Mouse (Mus musculus) lung, embryonic 16.5 days (tissue): ENCODE measurements around the gene Pfkm. TPM values are rescaled to one million over a fixed set of nuclear protein-coding genes. Genes with fewer than 3 reads are reported as not detected.

Experiments
- ATAC-seq: fragments of 200-750 bp; cut with Nextera tagmentation; 2 replicates; pipeline ENCODE4 v1.8.0; 2017; ENCODE audit warnings: low read depth, mild to moderate bottlenecking, moderate library complexity
- H3K27ac ChIP-seq: fragments of 300-500 bp; sonication (generic); 2 replicates; pipeline ENCODE4 v1.5.1; 2014; ENCODE audit warnings: mild to moderate bottlenecking, control low read depth, low read length
- H3K27me3 ChIP-seq: fragments of 300-500 bp; sonication (generic); 2 replicates; pipeline ENCODE4 v1.6.1; 2014; ENCODE audit warnings: low read depth, low read length, mixed read lengths; ENCODE audit not compliant: control insufficient read depth, insufficient read depth
- H3K36me3 ChIP-seq: fragments of 300-500 bp; sonication (generic); 2 replicates; pipeline ENCODE4 v1.6.1; 2014; ENCODE audit warnings: low read length; ENCODE audit not compliant: control insufficient read depth, insufficient read depth
- H3K4me1 ChIP-seq: fragments of 300-500 bp; sonication (generic); replicated peaks from 2 replicates; pipeline ENCODE4 v1.6.1; 2014; ENCODE audit warnings: low read length, mixed read lengths; ENCODE audit not compliant: control insufficient read depth, insufficient read depth
- H3K4me2 ChIP-seq: fragments of 300-500 bp; sonication (generic); 2 replicates; pipeline ENCODE4 v1.6.1; 2014; ENCODE audit warnings: low read depth, low read length, control low read depth
- H3K4me3 ChIP-seq: fragments of 300-500 bp; sonication (generic); 2 replicates; pipeline ENCODE4 v1.5.1; 2014; ENCODE audit warnings: mild to moderate bottlenecking, low read length, control low read depth
- H3K9ac ChIP-seq: fragments of 300-500 bp; sonication (generic); 2 replicates; pipeline ENCODE4 v1.6.1; 2014; ENCODE audit warnings: low read length, control low read depth
- H3K9me3 ChIP-seq: fragments of 300-500 bp; sonication (generic); 2 replicates; pipeline ENCODE4 v1.6.1; 2016; ENCODE audit warnings: low read length; ENCODE audit not compliant: control insufficient read depth
- WGBS: fragments of 180-500 bp; shearing (Covaris S2); extraction: QIAGEN DNeasy Blood & Tissue Kit; methylation state at CpG from one replicate; pipeline ENCODE4 v1.1.7; 2014; 5-methylcytosine and 5-hydroxymethylcytosine counted together
- polyA plus RNA-seq: library from polyadenylated mRNA; unstranded; fragments of >200 nt; fragmentation: Nextera tagmentation; extraction: Ambion mirVana; gene quantifications from 2 replicates; pipeline ENCODE4 v1.2.1, GENCODE M21; 2015

Pfkm gene
- polyA plus RNA-seq, 1 experiment from 2014 or later, result 32.2 TPM

DNA sequence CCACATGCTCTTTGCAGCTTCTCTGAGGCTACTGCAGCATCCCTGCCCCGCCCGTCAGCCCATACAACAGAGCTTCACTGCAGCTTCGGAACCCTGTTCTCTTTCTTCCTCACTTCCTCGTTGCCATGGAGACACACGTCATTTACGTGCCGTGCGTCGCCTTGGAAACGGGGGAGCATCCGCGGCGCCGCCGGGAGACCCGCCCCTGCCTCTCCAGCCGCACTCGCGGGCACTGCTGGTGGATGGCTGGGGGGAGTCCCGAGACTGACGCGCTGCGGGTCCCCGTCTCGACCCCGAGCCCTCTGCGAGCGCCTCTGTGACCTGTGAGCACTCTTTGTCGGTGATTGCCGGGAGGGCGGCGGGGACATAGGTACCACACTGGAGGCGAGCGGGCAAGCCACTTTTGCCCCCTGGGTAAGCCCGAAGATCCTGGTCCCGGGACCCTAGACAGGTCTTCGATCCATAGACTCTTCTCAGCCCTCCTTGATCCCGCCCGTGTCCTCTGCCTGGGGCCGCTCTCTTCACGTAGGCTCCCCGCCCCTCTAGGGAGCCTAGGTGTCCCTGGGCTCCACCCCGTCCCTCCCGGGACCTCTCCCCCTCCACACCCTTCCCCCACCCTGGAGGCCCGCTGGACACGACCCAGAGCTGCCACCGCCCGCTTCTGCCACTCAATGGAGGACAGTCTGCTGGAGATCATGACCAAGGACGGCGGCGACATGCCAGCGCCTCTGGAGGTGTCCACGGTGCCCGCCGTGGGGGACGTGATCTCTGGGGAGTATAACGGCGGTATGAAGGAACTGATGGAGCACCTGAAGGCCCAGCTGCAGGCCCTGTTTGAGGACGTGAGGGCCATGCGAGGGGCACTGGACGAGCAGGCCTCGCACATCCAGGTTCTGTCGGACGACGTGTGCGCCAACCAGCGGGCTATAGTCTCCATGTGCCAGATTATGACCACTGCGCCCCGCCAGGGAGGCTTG is 75.5 kb downstream of the Pfkm start:
- H3K27ac ChIP-seq, result no peak overlapping the region
- no peaks in the 10 kb centered on the region for H3K36me3 ChIP-seq
- H3K4me3 ChIP-seq, result peak overlapping the region; percentile 39
- H3K27me3 ChIP-seq, result peaks cover 73% of the 10 kb centered on the region
- H3K4me2 ChIP-seq, result peak overlapping the region; percentile 54
- 2% methylated on average over 68 of the region's 69 CpGs for WGBS
- H3K9me3 ChIP-seq, result no peaks in the 10 kb centered on the region
- ATAC-seq, result peak; percentile 79
- H3K9ac ChIP-seq, result no peak overlapping the region
- peaks cover 9% of the 10 kb centered on the region for H3K4me1 ChIP-seq

DNA sequence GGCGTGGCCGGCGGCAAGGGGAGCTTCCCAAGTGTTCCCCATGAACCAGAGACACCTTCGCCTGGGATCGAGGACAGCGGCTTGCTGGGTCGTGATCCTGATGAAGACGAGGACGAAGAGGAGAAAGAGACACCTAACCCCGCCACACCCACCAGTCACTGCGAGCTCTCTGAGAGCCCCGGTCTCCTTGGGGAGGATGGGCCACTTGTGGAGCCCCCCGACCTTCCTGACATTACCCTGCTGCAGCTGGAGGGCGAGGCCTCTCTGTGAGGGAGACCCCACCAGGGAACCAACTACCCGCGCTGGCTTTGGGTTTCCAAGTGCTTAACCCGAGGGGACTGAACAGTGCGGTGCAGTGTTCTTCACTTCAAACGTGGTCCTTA is 76.2 kb downstream of the Pfkm start:
- Histone ChIP-seq H3K4me2 (no peak overlapping the region), H3K27ac (no peak overlapping the region), H3K4me3 (no peak overlapping the region), H3K9ac (no peak overlapping the region), H3K4me1 (peaks cover 9% of the 10 kb centered on the region), H3K27me3 (peaks cover 78% of the 10 kb centered on the region), H3K36me3 (no peaks in the 10 kb centered on the region), H3K9me3 (no peaks in the 10 kb centered on the region)
- no peak for ATAC-seq
- WGBS, result 6% methylated on average over 19 of the region's 19 CpGs

DNA sequence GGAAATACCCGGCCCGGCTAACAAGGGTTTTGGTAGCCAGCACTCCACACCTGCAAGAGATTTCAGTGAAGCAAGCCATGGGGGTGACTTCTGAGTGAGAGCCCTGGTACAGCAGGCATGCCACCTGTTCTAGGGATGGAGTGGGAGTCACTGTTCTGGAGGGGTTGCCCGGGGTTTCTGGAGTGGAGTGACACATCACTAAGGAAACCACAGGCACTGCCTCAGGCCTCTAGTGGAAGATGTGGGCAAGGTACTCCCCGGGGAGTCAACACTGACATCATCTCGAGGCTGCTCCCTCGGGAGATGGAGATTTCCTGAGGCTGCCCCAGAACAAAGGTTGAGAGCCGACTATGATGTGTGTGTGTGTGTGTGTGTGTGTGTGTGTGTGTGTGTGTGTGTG is 78.0 kb downstream of the Pfkm start:
- Histone ChIP-seq H3K4me2 (no peak overlapping the region), H3K4me1 (peaks cover 9% of the 10 kb centered on the region), H3K36me3 (no peaks in the 10 kb centered on the region), H3K27me3 (peaks cover 76% of the 10 kb centered on the region), H3K27ac (no peak overlapping the region), H3K9me3 (no peaks in the 10 kb centered on the region), H3K9ac (no peak overlapping the region), H3K4me3 (no peak overlapping the region)
- WGBS, result 19% methylated on average over 7 of the region's 7 CpGs
- ATAC-seq, result no peak

DNA sequence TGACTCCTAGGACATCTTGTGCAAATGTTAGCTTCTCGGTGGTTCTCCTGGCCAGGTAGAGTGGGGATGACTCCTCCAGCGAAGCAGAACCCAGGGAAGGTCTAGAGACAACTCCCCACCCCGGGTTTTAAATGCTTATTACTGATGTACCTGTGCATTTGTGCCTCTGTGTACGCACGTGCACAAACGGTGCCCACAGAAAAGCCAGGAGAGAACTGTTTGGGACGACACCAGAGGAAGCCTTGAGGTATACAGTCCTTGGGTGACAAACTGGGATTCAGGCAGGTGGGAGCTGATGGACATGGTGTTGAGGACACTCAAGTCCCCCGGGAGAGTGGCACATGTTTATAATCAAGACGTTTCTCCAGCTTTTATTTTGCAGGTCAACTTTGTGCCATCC is 78.5 kb downstream of the Pfkm start:
- no peak for ATAC-seq
- Histone ChIP-seq H3K27ac (no peak overlapping the region), H3K36me3 (no peaks in the 10 kb centered on the region), H3K4me1 (peaks cover 9% of the 10 kb centered on the region), H3K9ac (no peak overlapping the region), H3K4me2 (no peak overlapping the region), H3K4me3 (no peak overlapping the region), H3K9me3 (no peaks in the 10 kb centered on the region), H3K27me3 (peaks cover 74% of the 10 kb centered on the region)
- 59% methylated on average over 9 of the region's 9 CpGs for WGBS

DNA sequence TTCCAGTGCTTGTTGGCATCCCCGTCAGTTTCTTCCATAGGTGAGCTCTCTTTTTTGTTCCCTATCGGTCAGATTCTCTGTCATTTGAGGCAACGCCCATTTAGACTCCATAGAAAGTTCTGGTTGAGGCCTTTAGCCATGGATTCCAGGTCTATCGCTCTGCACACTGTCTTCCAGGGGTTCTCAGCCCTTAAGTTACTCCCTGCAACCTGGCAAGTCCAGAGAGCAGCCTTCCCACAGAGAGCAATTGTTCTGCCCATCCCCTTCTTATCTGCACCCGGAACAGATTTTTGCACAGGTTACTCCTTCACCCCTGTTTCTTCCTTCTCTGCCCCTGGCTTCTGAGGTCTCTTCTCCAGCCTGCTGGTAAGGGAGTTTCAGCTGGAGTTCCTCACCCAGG is 79.7 kb downstream of the Pfkm start:
- Histone ChIP-seq H3K9ac (no peak overlapping the region), H3K36me3 (no peaks in the 10 kb centered on the region), H3K27ac (no peak overlapping the region), H3K4me2 (no peak overlapping the region), H3K4me1 (peaks cover 9% of the 10 kb centered on the region), H3K9me3 (no peaks in the 10 kb centered on the region), H3K4me3 (no peak overlapping the region), H3K27me3 (peaks cover 62% of the 10 kb centered on the region)
- no peak for ATAC-seq
- WGBS, result 53% methylated on average over 5 of the region's 5 CpGs

DNA sequence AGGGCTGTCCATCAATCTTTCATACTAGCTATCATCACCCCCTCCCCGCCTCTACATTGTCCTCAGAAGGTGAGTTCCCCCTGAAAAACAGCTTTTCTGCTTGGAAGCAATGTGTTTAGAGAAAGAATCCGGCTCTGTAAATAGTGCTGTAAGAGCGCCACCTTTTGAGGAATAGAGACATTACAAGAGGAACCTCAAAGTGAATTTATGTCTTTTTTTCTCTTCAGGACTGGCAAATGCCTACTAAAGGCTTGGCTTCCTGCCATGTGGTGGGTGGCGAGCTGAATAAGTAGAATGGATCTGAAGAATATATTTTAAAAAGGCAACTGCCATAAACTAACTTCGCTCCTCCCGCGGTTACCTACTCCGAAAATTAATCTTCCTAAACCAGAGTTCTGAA is 81.4 kb downstream of the Pfkm start:
- no peak overlapping the region for H3K4me3 ChIP-seq
- WGBS, result 38% methylated on average over 8 of the region's 8 CpGs
- no peak for ATAC-seq
- H3K36me3 ChIP-seq, result no peaks in the 10 kb centered on the region
- no peak overlapping the region for H3K4me2 ChIP-seq
- H3K9me3 ChIP-seq, result no peaks in the 10 kb centered on the region
- H3K9ac ChIP-seq, result no peak overlapping the region
- peaks cover 46% of the 10 kb centered on the region for H3K27me3 ChIP-seq
- no peaks in the 10 kb centered on the region for H3K4me1 ChIP-seq
- H3K27ac ChIP-seq, result no peak overlapping the region

DNA sequence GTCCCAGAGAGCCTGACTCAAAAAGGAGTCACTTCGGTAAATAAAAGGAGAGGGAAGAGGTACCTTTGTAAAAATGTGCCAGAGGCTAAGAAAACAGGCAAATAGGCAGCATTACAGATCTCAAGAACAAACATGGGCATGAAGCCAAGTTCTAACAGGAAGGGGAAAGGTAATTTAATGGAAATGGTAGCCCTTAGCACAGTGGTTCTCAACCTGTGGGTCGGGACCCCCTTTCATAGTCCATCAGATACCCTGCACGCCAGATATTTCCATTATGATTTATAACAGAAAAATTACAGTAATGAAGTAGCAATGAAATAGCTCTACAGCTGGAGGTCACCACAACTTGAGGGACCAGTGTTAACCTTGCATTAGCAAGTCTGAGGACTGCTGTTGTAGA is 84.9 kb downstream of the Pfkm start:
- H3K36me3 ChIP-seq, result no peaks in the 10 kb centered on the region
- H3K27ac ChIP-seq, result no peak overlapping the region
- WGBS, result 54% methylated on average over 3 of the region's 3 CpGs

DNA sequence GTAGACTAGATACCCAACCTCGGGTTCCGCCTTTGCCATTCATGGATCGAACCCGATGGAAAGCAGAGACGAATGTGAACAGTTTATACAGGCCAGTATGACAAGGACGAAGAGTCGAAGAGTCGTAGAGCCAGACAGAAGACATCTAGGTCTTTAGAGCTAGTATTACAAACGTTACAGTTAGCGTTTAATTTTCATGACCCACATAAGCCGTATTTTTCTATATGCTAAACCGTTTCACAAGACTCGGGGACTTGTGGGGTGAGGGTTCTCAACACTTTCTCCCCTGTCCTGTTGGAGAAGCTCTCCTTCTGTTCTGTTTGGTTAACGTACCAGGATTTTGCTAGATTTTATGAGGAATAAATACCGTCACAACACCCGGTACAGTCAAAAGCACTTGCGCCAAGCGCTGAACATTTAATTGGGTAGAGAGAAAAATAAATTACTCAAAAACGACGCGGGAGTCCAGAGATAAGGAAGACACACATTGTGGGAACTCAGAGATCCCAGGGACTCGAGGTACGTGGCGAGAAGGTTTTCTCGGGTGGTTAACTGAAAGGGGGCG is 88.3 kb downstream of the Pfkm start:
- Histone ChIP-seq H3K4me1 (0 out of 2 replicates have a peak, but pooled peaks cover 6% of the 10 kb centered on the region), H3K4me3 (peak overlapping the region; percentile 61), H3K9ac (peak overlapping the region; percentile 49; the same call in 1 of the 2 replicates), H3K27me3 (peaks cover 4% of the 10 kb centered on the region; the same call in 1 of the 2 replicates), H3K27ac (peak overlapping the region; percentile 35; the same call in 1 of the 2 replicates), H3K4me2 (peak overlapping the region; percentile 69), H3K9me3 (no peaks in the 10 kb centered on the region), H3K36me3 (no peaks in the 10 kb centered on the region)
- no peak for ATAC-seq
- 7% methylated on average over 26 of the region's 26 CpGs for WGBS

More for the DNA sequence above, 84.9 kb downstream of the Pfkm start:
- H3K4me3 ChIP-seq, result no peak overlapping the region
- H3K4me2 ChIP-seq, result no peak overlapping the region
- 0 out of 2 replicates have a peak, but pooled peaks cover 6% of the 10 kb centered on the region for H3K4me1 ChIP-seq
- H3K9me3 ChIP-seq, result no peaks in the 10 kb centered on the region
- H3K27me3 ChIP-seq, result peaks cover 15% of the 10 kb centered on the region
- ATAC-seq, result no peak
- H3K9ac ChIP-seq, result no peak overlapping the region

DNA sequence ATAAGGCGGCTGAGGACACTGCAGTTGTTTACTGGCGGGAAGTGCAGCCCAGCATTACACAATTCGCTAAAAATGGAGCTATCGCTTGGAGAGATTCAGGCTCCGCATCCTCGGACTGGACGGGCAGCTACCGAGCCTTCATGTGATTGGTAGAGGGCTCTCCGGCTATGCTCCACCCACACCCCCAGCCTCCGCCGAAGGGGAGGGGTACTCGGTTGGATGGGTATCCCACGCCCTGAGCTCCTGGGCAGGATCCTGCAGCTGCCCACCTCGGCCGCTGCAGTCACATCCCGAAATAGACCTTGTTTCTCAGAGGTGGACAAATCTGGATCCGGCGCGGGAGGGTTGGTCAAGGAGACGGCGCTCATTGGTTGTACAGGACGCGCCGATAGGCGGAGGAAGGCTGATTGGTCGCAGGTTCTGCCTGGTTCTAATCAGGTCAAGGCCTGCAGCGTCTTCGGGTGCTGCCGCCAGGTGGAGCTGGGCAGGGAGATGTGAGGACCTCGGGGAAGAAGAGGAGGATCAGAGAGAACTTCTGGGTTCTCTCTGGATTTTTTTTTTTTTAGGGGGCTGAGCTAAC is 88.8 kb downstream of the Pfkm start:
- Histone ChIP-seq H3K27ac (peak overlapping the region; percentile 32; the same call in 1 of the 2 replicates), H3K9me3 (no peaks in the 10 kb centered on the region), H3K27me3 (0 out of 2 replicates have a peak, but pooled peaks cover 3% of the 10 kb centered on the region), H3K4me2 (peak overlapping the region; percentile 69), H3K4me1 (0 out of 2 replicates have a peak, but pooled peaks cover 6% of the 10 kb centered on the region), H3K36me3 (no peaks in the 10 kb centered on the region), H3K9ac (peak overlapping the region; percentile 49), H3K4me3 (peak overlapping the region; percentile 61)
- under 1% methylated on average over 30 of the region's 30 CpGs for WGBS
- peak; percentile 99 for ATAC-seq
